Mouse (Mus musculus) ES-Bruce4 (cell line): ENCODE measurements around the gene Cacng4.

Source experiments
- CTCF ChIP-seq: IDR thresholded peaks from one replicate; pipeline ENCODE4 v1.8.1; 2011; ENCODE audit warnings: low read depth, low read length
- EP300 ChIP-seq: IDR thresholded peaks from 2 replicates; pipeline ENCODE4 v1.6.1; 2011; ENCODE audit warnings: low read depth, low read length; ENCODE audit not compliant: insufficient read depth

DNA sequence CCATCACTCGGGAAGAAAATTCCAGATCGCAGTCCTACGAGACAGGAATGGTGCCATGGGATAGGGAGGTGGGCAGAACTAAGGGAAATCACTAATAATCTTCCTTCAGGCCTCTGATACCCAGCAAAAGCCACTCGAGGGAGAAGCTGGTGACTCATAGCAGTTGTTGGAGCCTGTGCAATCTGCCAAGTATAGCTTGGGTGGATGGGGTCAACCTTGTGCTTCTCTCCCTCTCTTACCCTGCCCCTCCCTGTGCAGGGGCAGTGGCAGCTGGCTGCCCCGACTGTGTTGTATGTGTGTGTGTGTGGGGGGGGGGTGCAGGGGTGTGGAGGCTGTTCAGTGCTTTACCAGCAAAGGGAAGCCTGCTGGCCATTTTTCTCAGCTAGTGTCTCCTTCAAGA, 62.9 kb downstream of the Cacng4 start:
- no peak for TF ChIP-seq CTCF
- no peak for TF ChIP-seq EP300
